8 mouse cellular contexts compared by ENCODE assay signal in the genomic region with DNA sequence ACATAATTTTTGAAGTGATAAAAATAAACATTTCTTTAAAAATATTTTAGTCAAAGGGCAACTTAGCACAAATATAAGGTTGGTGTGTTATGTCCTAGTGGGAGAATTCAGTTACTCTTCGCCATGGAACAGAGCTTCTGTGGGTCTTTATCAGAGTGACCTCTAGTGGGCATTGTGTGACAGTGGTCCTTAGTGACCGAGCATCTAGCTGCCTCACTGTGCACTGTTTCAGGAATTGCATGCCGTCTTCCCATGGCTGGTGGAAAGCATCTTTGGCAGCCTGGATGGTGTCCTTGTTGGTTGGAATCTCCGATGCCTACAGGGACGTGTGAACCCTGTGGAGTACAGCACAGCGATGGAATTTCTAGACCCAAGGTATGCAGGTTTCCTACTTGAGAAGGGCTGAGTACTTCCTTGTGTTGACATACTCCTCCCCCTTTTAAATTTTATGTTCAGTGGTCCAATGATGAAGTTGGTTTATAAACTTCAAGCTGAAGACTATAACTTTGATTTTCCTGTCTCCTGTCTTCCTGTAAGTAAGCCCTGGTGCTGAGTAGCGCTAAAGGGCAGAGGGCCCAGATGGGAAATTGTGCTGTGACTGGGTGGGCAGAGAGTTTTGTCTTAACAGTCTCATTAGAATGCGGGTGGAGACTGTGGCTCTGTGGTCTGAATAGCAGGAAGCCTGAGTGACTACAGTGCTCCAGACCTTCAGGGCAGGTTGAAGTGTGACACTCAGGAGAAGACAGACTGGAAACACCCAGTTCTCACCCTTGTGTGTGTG. TPM values are rescaled to one million over a fixed set of nuclear protein-coding genes. Genes with fewer than 3 reads are reported as not detected.
DNase-seq lines count a peak whose midpoint lies in the region; ATAC-seq and TF ChIP-seq lines count a peak whose summit lies in the region.

No protein-coding gene starts in this region.

- no peaks in the 10 kb centered on the region for H3K9me3 ChIP-seq in hindbrain, embryonic 11.5 days (ENCODE audit: control insufficient read depth, low read length)
- H3K9me3 ChIP-seq in hindbrain, embryonic 10.5 days: no peaks in the 10 kb centered on the region
- H3K9me3 ChIP-seq in liver, postnatal 0 days (ENCODE audit: low read length): no peaks in the 10 kb centered on the region

- DNase-seq in hindbrain, embryonic 11.5 days (ENCODE audit: low spot score): peak; percentile 51
- DNase-seq in hindbrain, embryonic 10.5 days (ENCODE audit: low spot score): no peak
- DNase-seq in adipocyte (ENCODE audit: low spot score): peak; percentile 32
- DNase-seq in liver, postnatal 0 days: no peak
- no peak for DNase-seq in right cerebral cortex, postnatal 36 days (ENCODE audit: low spot score in 2 of 2)
- no peak for DNase-seq in Muller cell, postnatal 12 days (ENCODE audit: inconsistent ontology term)
- no peak for DNase-seq in layer of hippocampus, adult 18-20 months (ENCODE audit: low spot score in 2 of 2)

- H3K9ac ChIP-seq in hindbrain, embryonic 11.5 days (ENCODE audit: low read depth, low read length): no peak overlapping the region
- no peak overlapping the region for H3K9ac ChIP-seq in liver, postnatal 0 days (replicated peaks)

- peaks cover 4% of the 10 kb centered on the region for H3K79me3 ChIP-seq in C2C12 (ENCODE audit: low read depth)

- peak; percentile 40 for TF ChIP-seq CTCF in C2C12 (IDR thresholded peaks at IDR 0.05; ENCODE audit: control insufficient read depth, insufficient read depth, insufficient read length)
- peak; percentile 73 for TF ChIP-seq CTCF in liver, postnatal 0 days (IDR thresholded peaks at IDR 0.05; ENCODE audit: low read depth)

- no peak for TF ChIP-seq EP300 in liver, postnatal 0 days (IDR thresholded peaks at IDR 0.05; ENCODE audit: low read depth)

- no peak overlapping the region for H3K4me2 ChIP-seq in hindbrain, embryonic 11.5 days (replicated peaks; ENCODE audit: low read depth, low read length)
- H3K4me2 ChIP-seq in liver, postnatal 0 days (ENCODE audit: low read depth, low read length): no peak overlapping the region

- ATAC-seq in hindbrain, embryonic 11.5 days (ENCODE audit: low FRiP score): no peak
- ATAC-seq in liver, postnatal 0 days: no peak

- no peak overlapping the region for H3ac ChIP-seq in C2C12 (ENCODE audit: control insufficient read depth, insufficient read length, low read depth)

- H3K36me3 ChIP-seq in hindbrain, embryonic 11.5 days (ENCODE audit: control insufficient read depth, insufficient read depth, low read length): peaks cover 8% of the 10 kb centered on the region; the same call in 1 of the 2 replicates
- H3K36me3 ChIP-seq in hindbrain, embryonic 10.5 days: peaks cover 95% of the 10 kb centered on the region
- H3K36me3 ChIP-seq in C2C12 (ENCODE audit: control insufficient read depth, insufficient read depth): peaks cover 66% of the 10 kb centered on the region
- peaks cover 60% of the 10 kb centered on the region for H3K36me3 ChIP-seq in liver, postnatal 0 days (replicated peaks; ENCODE audit: insufficient read depth, low read length)

- peaks cover 10% of the 10 kb centered on the region for H3K79me2 ChIP-seq in C2C12 (ENCODE audit: control insufficient read depth, insufficient read depth)

- no peaks in the 10 kb centered on the region for H3K4me1 ChIP-seq in hindbrain, embryonic 11.5 days (replicated peaks; ENCODE audit: control insufficient read depth, insufficient read depth, low read length)
- H3K4me1 ChIP-seq in hindbrain, embryonic 10.5 days (replicated peaks): peaks cover 2% of the 10 kb centered on the region
- H3K4me1 ChIP-seq in liver, postnatal 0 days (ENCODE audit: insufficient read depth): no peaks in the 10 kb centered on the region

- no peak overlapping the region for H3K27ac ChIP-seq in hindbrain, embryonic 11.5 days (ENCODE audit: low read depth, low read length)
- H3K27ac ChIP-seq in hindbrain, embryonic 10.5 days: no peak overlapping the region
- no peak overlapping the region for H3K27ac ChIP-seq in liver, postnatal 0 days (ENCODE audit: low read depth)

- H3K27me3 ChIP-seq in hindbrain, embryonic 11.5 days (ENCODE audit: control insufficient read depth, insufficient read depth, low read length): no peaks in the 10 kb centered on the region
- no peaks in the 10 kb centered on the region for H3K27me3 ChIP-seq in hindbrain, embryonic 10.5 days (ENCODE audit: insufficient read depth, poor library complexity, severe bottlenecking)
- H3K27me3 ChIP-seq in C2C12 (ENCODE audit: control insufficient read depth, insufficient read depth, insufficient read length): no peaks in the 10 kb centered on the region
- no peaks in the 10 kb centered on the region for H3K27me3 ChIP-seq in liver, postnatal 0 days (ENCODE audit: insufficient read depth, low read length)

- H3K4me3 ChIP-seq in hindbrain, embryonic 11.5 days (ENCODE audit: low read depth, low read length): no peak overlapping the region
- no peak overlapping the region for H3K4me3 ChIP-seq in hindbrain, embryonic 10.5 days
- no peak overlapping the region for H3K4me3 ChIP-seq in C2C12 (ENCODE audit: insufficient read depth, poor library complexity, severe bottlenecking)
- H3K4me3 ChIP-seq in liver, postnatal 0 days (ENCODE audit: low read depth, low read length): no peak overlapping the region

- WGBS in hindbrain, embryonic 11.5 days: 75% methylated on average over 8 of the region's 8 CpGs
- WGBS in hindbrain, embryonic 10.5 days: 73% methylated on average over 8 of the region's 8 CpGs
- WGBS in liver, postnatal 0 days (ENCODE audit: insufficient replicate concordance): 71% methylated on average over 8 of the region's 8 CpGs

TF ChIP-seq in C2C12, 6 proteins besides CTCF, POLR2A, EP300 and RAD21:
- TF ChIP-seq MYOD1 (IDR thresholded peaks at IDR 0.05; ENCODE audit: control insufficient read depth, insufficient read length, low read depth) (no peak), MYOG (IDR thresholded peaks at IDR 0.05; ENCODE audit: control insufficient read depth, extremely low read depth, insufficient read length) (no peak), MAX (IDR thresholded peaks at IDR 0.05) (no peak), CEBPB (IDR thresholded peaks at IDR 0.05; ENCODE audit: low read depth) (no peak), FOSL1 (IDR thresholded peaks at IDR 0.05; ENCODE audit: insufficient read depth, low read length, poor library complexity, severe bottlenecking) (no peak), USF1 (IDR thresholded peaks at IDR 0.05; ENCODE audit: low read depth) (no peak)

RNA-seq across cellular contexts. Expression of a gene that starts 6.5 kb away (rescaled TPM):
- polyA plus RNA-seq in hindbrain, embryonic 11.5 days (2014; fragmentation: Nextera tagmentation; extraction: Ambion mirVana): 39.1 and 40.9 TPM in 2 replicates
- polyA plus RNA-seq in hindbrain, embryonic 10.5 days (2016; fragmentation: Nextera tagmentation; extraction: Ambion mirVana): 47.8 and 51.2 TPM in 2 replicates
- polyA plus RNA-seq in C2C12 (2012; fragmentation: generic; extraction: Trizol): 26.5 TPM
- 6.4 and 7.3 TPM in 2 replicates for polyA plus RNA-seq in liver, postnatal 0 days (2015; fragmentation: Nextera tagmentation; extraction: Ambion mirVana)
- 10 to 100 TPM; 46.4 to 49.9 TPM for total RNA-seq in layer of hippocampus, adult 18-20 months (2021)

RNA-seq across cellular contexts. Expression of a gene that starts 20.6 kb away (rescaled TPM):
- polyA plus RNA-seq in hindbrain, embryonic 11.5 days (2014; fragmentation: Nextera tagmentation; extraction: Ambion mirVana): 4.4 and 5.9 TPM in 2 replicates
- 6.5 and 9.8 TPM in 2 replicates for polyA plus RNA-seq in hindbrain, embryonic 10.5 days (2016; fragmentation: Nextera tagmentation; extraction: Ambion mirVana)
- 9.6 TPM for polyA plus RNA-seq in C2C12 (2012; fragmentation: generic; extraction: Trizol)
- 3.3 and 3.5 TPM in 2 replicates for polyA plus RNA-seq in liver, postnatal 0 days (2015; fragmentation: Nextera tagmentation; extraction: Ambion mirVana)
- 10 to 100 TPM; 35.3 to 41.0 TPM for total RNA-seq in layer of hippocampus, adult 18-20 months (2021)

RNA-seq across cellular contexts. Expression of a gene that starts 42.7 kb away (rescaled TPM):
- 1.9 and 2.1 TPM in 2 replicates for polyA plus RNA-seq in hindbrain, embryonic 11.5 days (2014; fragmentation: Nextera tagmentation; extraction: Ambion mirVana)
- 2.5 and 3.1 TPM in 2 replicates for polyA plus RNA-seq in hindbrain, embryonic 10.5 days (2016; fragmentation: Nextera tagmentation; extraction: Ambion mirVana)
- polyA plus RNA-seq in C2C12 (2012; fragmentation: generic; extraction: Trizol): 1.4 TPM
- 3.3 and 3.7 TPM in 2 replicates for polyA plus RNA-seq in liver, postnatal 0 days (2015; fragmentation: Nextera tagmentation; extraction: Ambion mirVana)
- total RNA-seq in layer of hippocampus, adult 18-20 months (2021): 10 to 100 TPM; 86.1 to 99.5 TPM

Comparison
In these comparisons a context has a peak if more than half of its experiments do, and no peak if none do; other contexts are left out.
1. DNase-seq: peak in hindbrain, embryonic 11.5 days (single experiment) and adipocyte (single experiment); none in hindbrain, embryonic 10.5 days (single experiment), liver, postnatal 0 days (single experiment), right cerebral cortex, postnatal 36 days (0 of 2), Muller cell, postnatal 12 days (single experiment) and layer of hippocampus, adult 18-20 months (0 of 2).